Mouse (Mus musculus): ENCODE measurements around the gene 2310039H08Rik.

Gene 2310039H08Rik

DNA sequence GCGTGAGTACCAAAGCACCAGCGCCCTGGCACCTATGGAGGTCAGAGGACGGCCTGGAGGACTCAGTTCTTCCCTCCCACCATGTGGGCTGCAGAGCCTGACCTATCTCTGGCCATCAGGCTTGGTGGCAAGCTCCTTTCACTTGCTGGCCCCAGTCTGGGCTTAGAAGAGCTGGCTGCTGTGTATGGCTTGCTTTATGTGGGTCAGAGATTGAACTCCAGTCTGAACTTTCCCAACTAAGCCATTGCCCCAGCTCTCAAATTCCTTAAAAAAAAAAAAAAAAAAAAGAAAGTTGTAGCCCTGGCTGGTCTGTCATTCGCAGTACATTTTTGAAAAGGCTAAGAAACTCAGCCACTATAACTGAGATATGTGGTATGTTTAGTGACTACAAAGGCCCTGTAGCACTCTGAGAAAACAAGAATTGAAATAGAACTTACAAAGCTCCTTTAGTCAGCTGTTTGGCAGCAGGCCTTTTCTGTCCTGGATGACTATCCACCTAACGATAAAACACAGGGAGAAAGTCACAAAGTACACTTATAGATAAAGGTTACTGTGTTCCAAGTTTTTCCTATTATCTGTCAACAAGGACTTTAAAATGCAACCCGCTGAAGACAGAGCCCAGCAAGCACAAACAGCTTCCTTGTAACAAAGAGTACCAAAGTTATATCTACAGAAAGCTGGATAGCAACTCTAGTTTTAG is 36.8 kb downstream of the 2310039H08Rik start:
- DNase-seq (ENCODE audit: low read depth, low spot score), result no peak

DNA sequence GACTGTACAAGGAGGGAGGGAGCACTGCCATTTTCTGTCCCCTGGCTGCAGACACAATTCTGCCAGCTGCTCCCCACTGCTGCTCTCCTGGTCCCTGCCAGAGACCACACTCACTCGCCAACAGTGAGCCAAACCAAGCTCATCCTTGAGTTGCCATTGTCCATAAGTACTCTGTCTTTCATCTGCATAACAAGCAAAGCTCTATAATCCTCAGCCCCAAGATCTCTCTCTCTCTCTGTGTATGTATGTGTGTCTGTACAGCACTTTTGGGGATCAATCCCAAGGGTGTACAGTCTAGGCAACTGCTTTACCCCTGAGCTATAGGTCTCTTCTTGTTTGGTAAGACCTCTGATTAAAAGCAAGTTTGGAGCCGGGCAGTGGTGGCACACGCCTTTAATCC is 38.2 kb downstream of the 2310039H08Rik start:
- DNase-seq (ENCODE audit: low read depth, low spot score), result no peak

DNA sequence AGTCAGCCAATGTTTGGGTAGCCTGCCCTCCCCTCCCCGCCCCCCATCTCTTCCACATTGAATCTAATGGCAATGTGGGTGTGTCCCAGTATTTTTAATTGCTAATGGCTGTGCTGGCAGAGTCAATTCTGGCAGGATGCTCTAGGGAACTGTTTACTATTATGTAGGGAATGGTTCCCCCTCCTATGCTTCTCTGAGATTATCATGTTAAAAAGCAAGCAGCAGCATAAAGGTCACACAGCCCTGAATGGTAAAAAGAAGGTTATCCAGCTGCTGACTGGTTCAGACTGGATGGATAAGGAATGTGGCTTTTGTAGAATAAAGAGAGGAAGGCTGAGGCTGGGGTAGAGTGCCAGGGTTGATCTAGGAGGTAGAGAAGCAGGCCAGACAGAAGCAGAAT is 40.0 kb downstream of the 2310039H08Rik start:
- DNase-seq (ENCODE audit: low read depth, low spot score), result no peak

DNA sequence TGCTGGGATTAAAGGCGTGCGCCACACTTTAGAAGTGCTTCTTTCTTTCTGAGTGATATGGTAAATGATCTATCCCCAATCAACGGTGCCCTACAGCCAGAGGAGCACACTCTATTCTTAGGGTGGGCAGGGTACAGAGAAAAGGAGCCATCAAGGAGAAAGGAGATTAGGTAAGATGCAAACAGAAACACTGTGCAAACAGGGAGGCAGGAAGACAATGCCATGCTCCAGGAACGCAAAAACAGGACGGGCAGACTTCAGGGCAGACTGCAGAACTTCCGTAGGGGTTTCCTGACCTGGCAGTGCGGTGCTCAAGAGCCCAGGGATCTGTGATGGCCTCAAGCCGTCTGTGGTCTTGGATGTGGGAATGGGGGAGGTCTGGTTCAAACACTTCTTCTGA is 41.2 kb downstream of the 2310039H08Rik start:
- no peak for DNase-seq (ENCODE audit: low read depth, low spot score)

DNA sequence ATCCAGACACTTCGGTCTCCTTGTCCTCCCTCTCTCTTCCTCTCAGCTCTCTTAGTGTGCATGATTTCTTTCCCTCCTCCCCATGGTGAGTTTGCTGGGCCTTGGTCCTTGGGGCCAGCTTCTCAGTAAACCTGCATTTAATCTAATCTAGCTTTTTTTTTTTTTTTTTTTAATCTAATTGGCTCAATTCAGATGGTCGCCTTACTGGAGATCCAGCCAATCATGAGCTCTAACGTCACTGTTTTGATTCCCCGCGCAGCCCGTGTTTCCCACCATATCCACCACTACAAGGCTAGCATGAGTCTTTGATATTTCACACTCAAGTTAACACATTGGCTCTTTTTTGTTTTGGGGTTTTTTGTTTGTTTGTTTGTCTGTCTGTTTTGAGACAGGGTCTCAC is 42.1 kb downstream of the 2310039H08Rik start:
- no peak for DNase-seq (ENCODE audit: low read depth, low spot score)

DNA sequence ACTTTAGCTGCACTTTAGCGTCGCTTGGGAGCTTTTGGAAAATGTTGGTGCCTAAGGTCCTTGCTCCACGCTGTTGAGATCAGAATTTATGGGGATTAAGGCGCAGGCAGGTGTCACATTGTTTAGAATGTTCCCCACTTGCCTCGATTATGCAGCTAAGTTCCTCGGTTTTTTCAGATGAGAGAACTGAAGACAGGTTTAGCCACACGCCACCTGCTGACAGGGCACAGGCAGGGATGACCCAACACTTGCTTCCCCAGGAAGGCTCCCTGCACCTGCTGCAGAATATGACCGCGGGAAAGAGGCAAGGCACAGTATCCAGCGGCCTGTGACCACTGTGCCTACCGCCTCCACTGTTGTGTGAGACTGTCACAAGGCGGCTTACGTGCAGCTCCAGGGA is 43.9 kb downstream of the 2310039H08Rik start:
- no peak for DNase-seq (ENCODE audit: low read depth, low spot score)

DNA sequence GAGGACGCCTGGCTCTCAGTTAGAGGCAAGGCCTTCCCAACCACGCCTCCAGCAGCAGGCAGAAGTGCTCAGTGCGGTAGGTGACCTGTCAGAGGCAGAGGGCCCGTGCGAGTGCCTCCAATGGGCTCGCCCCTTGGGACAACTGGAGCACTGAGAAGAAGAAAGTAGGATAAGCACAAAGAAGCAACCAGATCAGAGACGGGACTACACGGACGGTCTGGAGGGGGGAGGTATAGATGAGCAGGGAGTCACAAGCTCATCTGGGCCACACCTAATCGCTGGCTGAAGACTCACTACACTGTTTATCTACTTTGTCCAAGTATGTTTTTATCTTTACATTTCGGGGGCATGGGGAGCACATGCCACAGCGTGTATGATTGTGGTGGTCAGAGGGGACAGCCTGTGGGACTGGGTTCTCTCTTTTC is 45.3 kb downstream of the 2310039H08Rik start:
- no peak for DNase-seq (ENCODE audit: low read depth, low spot score)

DNA sequence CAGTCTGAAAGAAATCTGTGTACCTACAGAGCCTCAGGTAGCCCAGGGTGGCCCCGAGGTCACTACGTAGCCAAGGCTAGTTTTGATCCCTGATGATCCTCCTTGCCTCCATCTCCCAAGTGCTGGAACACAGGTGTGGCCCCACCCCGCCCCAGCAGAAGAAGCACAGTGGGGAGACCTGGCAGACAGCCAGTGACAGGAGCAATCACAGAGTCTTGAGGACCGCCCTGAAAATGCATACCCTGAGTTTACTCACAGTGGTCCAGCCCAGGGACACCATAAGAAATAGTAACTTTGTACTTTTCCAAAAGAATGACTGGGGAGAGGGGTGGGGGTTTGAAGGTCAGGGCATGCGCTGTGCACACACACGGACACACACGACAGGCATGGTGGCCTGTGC is 48.2 kb downstream of the 2310039H08Rik start:
- no peak for DNase-seq (ENCODE audit: low read depth, low spot score)
